Mouse (Mus musculus): Measurements from ENCODE around the gene Tacc2.
"Not testable (repeated sequence)": the region's sequence is repeated elsewhere in the genome, so short reads cannot be mapped to it uniquely, and the experiment has no call there.

Tacc2 gene

DNA sequence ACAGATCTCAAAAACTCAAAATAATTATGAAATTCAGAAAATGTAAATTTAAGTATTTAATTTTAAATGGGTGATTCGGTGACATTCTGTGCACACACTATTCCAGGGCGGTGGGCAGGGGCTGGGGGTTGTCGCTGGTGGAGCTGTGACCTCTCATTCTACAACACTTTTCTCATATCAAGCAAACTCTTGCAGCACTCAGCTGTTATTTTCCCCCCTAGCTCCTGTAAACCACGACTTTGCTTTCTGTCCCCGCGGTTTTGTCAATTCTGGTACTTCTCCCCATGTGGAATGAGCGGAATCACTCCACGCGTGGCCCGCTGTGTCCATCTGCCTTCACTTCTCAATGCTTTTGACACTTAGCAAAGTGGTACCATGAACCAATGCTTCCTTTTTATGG lies 3.5 kb upstream of the Tacc2 start:
- DNase-seq, result no peak

- no peak for DNase-seq
Measured at GRCm38 (mm10) chr7:130574211-130574991, 2.8 kb upstream of the Tacc2 start.

DNA sequence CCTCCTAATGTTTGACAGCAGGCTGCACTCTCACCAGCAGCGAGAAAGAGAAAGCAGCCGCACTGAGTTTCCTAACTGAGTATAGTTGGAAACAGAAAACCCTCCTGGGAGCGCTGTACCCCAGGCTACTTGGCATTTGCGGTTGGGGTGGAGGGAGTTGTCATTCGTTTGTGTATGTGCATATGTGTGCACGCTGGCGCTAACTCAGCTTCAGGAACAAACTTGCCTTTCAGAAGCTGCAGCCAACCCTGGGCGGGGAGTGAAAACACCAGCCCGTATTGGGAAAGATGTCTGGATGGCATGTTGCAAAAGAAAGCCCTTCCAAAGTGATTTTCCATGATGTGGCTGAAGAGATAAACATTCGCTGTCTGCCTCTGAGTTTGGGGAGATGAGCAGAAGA lies 257 bp upstream of the Tacc2 start:
- DNase-seq, result no peak

GRCm38 (mm10) chr7:130578066-130578465 lies 828 bp downstream of the Tacc2 start:
- no peak for DNase-seq

DNA sequence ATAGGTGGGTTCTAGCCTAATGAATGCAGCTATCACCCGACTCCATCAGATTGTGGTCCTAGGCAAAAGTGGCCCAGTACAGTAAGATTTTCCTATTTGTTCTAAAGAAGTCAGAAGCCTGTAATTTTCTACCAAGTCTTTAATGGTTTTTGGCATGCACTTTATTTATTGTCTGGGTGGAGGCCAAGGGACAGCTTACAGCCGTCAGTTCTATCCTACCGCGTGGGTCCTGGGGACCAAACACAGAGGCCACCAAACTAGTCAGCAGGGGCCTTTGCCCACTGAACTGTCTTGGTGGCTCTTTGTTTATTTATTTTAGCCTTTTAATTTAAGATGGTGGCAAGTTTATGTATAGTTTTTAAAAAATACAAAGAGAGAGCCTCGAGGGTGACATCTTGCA lies 1.4 kb downstream of the Tacc2 start:
- DNase-seq, result no peak

DNA sequence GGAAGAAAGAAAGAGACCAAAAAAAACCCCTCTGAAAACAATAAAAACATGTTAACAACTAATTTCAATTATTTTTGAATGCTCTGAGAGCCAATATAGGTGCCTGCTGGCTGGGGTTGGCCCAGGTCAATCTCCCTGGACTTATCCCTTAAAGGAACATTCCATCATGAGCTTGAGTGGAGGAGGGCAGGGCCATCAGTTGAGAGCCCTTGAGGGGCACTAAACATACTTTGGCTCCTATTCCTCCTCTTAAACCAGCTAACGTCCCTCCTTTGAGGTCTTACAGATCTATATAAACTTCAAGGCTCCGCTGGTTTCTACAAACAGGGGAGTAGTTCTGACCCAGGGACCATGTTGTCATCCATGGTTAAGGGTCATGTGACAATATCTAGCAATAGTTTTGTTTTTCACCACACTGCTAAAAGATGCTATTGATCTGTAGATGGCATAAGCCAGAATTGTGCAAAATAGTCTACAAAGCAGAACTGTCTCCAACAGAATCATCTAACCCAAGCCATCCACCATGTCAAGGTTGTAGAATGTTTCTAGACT lies 9.4 kb downstream of the Tacc2 start:
- DNase-seq, result no peak

DNA sequence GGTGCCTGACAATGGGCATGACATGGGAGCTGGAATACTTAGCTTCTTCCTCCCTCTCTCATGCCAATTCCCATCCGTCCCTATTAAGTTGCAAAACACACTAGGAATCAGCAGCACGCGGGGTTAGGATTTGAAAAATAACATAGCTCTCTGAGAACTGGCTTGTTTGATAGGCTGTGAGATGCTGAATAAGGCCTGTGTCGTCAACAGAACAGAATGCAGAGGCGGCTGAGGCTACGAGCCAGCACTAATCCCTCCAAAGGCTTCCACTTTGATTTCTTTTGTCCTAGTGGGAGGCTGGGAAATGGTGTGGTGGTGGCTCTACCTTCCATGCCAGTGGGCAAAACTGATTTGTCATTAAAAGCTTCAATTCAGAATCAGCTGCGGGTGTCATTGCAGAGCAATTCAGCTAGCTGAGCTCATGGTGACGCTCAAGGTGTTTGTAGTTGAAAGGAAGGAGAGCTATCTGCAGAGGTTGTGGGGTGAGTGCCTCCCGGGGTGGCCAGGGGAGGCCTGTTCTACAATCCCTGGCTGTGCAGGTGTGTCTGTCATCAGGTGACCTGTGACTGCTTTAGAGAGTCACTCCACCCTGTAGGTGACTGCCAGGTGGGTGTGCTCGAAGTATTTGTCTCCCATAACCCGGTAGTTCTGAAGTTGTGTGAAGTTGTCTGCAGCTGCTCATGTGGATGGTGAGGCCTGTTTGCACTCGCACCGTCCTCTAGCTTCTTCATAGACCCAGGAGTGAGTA lies 13.0 kb downstream of the Tacc2 start:
- no peak for DNase-seq

GRCm38 (mm10) chr7:130590845-130591437 lies 13.7 kb downstream of the Tacc2 start:
- no peak for DNase-seq

GRCm38 (mm10) chr7:130592975-130593374 lies 15.7 kb downstream of the Tacc2 start:
- DNase-seq, result not testable (repeated sequence)

GRCm38 (mm10) chr7:130593375-130594239 lies 16.4 kb downstream of the Tacc2 start:
- DNase-seq, result not testable (repeated sequence)

DNA sequence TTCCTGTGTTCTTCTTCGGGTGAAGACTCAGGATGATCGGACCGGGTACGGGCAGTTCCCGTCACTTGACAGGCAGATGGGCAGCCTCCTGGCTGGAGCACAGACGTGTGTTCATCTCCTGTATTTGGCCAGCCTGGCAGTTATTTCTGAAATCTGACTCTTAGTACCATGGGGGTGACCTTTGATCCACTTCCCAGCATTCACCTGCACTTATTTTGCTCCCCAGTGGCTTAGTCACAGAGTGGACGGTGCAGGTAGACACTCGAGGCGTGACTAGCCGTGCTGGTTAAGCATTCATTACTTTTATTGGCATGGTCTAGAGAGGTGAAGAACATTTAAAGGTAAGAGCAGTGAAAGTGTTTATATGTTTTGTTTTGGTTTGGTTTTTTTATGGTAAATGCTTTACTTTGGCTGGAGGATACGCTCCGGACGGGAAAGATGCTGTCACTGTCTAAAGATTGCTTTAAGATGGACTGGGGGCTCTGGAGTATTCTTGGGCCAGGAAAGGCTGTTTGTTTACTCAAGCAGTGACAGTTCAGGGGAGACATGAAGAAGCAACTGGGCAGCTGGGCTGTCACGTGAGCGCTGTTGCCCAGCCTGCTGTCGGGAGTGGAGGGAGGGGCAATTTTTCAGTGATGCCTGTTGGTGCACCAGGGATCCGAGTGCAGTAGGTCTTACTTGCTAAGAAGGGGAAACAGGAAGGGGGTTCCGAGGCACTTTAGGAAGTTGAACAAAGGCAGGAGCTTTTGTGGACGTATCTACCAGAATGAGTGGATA lies 19.0 kb downstream of the Tacc2 start:
- not testable (repeated sequence) for DNase-seq

DNA sequence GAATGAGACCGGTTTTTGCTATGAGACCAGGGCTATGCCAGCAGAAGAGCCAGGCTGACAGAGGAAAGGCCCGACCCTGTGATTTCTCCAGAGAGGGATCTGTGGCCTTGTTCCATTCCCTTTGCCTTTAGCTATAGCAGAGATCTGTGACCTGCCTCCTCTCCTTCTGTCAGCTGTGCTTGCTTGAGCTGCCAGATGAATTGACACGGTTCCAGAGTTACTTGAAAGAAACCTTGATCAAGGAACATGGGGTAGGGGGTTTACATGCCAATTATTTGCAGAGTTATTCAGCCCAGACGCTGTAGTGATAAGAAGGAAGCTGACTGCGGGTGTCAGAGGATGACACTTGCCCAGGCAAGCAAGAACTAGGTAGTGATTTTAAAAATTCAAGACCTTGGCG lies 20.3 kb downstream of the Tacc2 start:
- no peak for DNase-seq

- DNase-seq, result no peak
Measured at GRCm38 (mm10) chr7:130600074-130600473, 22.8 kb downstream of the Tacc2 start.

DNA sequence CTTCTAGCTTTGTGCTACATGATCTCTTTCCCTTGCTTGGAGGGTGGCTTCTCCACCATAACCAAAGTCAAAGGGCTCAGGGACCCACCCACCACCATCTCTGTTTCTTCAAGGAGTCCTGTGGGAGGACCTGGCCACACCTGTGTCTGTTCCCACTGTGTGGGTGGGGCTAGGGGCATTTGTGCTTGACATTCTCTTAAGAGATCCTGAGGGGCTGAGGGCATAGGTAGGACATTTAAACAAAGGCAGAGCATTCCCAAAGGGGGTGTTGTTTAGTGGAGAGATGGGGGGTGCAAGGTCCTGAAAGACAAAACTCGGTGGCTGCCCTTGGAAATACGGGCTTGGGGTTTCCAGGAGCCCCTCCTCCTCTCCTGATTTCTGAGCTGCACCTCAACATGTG lies 23.3 kb downstream of the Tacc2 start:
- no peak for DNase-seq

- no peak for DNase-seq
Measured at GRCm38 (mm10) chr7:130602804-130603203, 25.6 kb downstream of the Tacc2 start.

GRCm38 (mm10) chr7:130603556-130603955 lies 26.3 kb downstream of the Tacc2 start:
- DNase-seq, result peak; percentile 17

- no peak for DNase-seq
Measured at GRCm38 (mm10) chr7:130604390-130604789, 27.2 kb downstream of the Tacc2 start.

GRCm38 (mm10) chr7:130605111-130605510 lies 27.9 kb downstream of the Tacc2 start:
- DNase-seq, result no peak

DNA sequence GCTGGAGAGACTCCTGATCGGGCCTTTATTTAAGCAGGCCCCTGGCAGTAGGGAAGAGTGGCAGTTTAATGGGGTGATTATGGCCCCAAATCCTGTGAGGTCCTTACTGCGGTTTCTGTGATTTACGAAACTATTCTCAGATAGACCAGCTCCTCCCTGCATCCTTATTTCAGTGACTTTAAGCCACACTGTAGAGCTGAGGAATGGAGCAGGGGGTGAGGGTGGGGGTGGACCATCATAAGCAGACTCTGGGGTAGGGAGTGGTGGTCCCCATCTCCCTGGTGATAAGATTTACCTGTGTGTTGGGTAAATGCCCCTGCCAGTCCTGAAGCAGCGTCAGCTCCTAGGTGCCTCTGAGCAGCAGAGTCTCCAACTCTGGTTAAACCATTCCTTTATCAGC lies 29.7 kb downstream of the Tacc2 start:
- no peak for DNase-seq

DNA sequence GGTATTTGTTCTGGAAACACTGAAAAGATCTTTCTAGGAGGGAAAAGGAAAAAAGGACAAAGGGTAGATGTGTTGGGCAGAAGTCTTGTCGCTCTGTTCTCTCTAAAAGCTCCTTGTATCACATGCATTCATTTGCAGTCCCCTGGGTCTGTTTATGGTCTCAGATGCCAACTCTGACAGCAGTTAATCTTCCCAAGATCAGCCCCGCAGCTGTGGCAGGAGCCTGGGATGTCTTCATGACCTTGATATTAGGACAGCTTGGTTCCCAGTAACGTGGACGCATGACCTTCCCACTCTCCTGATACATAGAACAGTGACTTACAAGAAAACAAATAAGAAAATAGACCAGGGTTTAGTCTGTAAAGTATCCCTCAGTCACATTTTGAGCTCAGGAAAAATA lies 36.7 kb downstream of the Tacc2 start:
- no peak for DNase-seq

GRCm38 (mm10) chr7:130617591-130617990 lies 40.4 kb downstream of the Tacc2 start:
- no peak for DNase-seq

DNA sequence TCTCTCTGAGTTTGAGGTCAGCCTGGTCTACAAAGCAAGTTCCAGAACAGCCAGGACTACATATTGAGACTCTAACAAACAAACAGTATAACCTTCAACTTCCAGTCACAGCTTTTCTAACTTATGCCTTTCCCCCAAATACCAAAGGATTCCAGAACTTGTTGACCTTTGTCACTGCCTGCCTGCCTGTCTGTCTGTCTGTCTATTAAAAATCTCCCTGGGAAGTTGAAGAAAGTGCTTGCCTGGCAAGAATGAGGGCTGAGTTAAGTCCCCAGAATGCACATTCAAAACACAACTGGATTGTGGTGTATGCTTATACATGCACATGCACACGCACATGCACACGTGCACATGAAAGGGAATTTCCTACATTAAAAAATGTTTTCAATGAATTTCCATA lies 43.8 kb downstream of the Tacc2 start:
- DNase-seq, result no peak

Data from right cerebral cortex, postnatal 14 days (tissue).